Mouse (Mus musculus): Measurements from ENCODE around the gene Cldn14. TPM values are rescaled to one million over a fixed set of nuclear protein-coding genes. Genes with fewer than 3 reads are reported as not detected.

The Cldn14 gene
- polyA plus RNA-seq, 1 experiment, result 1.0 TPM

- H3K4me1 ChIP-seq (ENCODE audit: control insufficient read depth, insufficient read depth, low read length), result peaks cover 3% of the 10 kb centered on the region
These were observed 74.0 kb downstream of the Cldn14 start for GRCm38 (mm10) chr16:93934588-93934987.

DNA sequence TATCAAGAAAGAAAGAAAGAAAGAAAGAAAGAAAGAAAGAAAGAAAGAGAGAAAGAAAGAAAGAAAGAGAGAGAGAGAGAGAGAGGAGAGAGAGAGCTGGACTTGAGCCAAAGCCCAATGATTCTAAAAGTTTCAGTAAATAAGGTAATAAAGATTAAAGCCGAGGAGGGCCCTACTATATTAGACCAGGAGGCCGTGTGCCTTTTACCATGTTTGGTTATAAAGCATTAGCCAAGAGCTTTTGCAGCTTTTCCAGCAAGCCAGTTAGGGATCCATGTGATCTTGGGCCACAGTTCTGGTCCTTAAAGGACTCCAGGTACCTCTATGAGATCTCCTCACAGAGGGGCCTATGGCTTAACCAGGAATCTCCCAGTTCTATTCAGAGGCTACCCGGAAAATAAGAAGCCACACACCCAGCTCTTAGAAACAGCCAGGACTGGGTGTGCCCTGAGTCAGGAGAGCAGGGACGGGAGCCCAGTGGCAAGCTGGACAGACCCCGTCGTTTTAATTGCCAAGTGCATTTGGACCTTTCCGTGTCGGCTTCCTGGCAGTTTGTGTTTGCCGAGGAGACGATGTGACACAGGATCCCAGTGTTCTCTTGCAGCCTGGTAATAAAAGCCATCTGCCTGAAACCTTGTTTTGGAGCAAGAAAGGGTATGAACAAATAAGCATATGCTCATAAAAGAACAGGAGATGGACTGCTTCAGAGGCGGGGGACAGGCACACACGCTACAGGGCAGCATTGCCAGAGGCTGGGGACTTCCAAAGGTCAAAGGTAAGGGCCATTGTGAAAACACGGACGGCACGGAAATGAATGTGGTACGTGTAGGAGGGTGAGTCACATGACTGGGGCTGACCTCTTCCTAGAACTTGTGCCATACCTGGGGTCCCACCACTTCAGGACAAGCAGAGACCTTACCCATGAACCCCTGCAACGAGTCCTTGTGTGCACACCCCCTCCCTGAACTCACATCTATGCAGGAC, 76.2 kb downstream of the Cldn14 start:
- H3K4me3 ChIP-seq (ENCODE audit: control insufficient read depth, low read depth, low read length), result no peak overlapping the region
- no peaks in the 10 kb centered on the region for H3K36me3 ChIP-seq (ENCODE audit: control insufficient read depth, insufficient read depth, low read length)
- H3K27ac ChIP-seq (ENCODE audit: control insufficient read depth, insufficient read depth, low read depth, low read length), result peak overlapping the region; percentile 31
- TF ChIP-seq CTCF (IDR thresholded peaks at IDR 0.05; ENCODE audit: control insufficient read depth, insufficient read depth, insufficient replicate concordance, low read depth, low read length) (no peak), POLR2A (IDR thresholded peaks at IDR 0.05; ENCODE audit: control insufficient read depth, low read depth, low read length) (no peak)
- no peaks in the 10 kb centered on the region for H3K27me3 ChIP-seq (ENCODE audit: control insufficient read depth, insufficient read depth, low read length)
- H3K4me1 ChIP-seq (ENCODE audit: control insufficient read depth, insufficient read depth, low read length), result peaks cover 3% of the 10 kb centered on the region

More at GRCm38 (mm10) chr16:93934588-93934987, 74.0 kb downstream of the Cldn14 start:
- Histone ChIP-seq H3K4me3 (ENCODE audit: control insufficient read depth, low read depth, low read length) (no peak overlapping the region), H3K36me3 (ENCODE audit: control insufficient read depth, insufficient read depth, low read length) (no peaks in the 10 kb centered on the region), H3K27ac (ENCODE audit: control insufficient read depth, insufficient read depth, low read depth, low read length) (no peak overlapping the region), H3K27me3 (ENCODE audit: control insufficient read depth, insufficient read depth, low read length) (no peaks in the 10 kb centered on the region)
- TF ChIP-seq CTCF (IDR thresholded peaks at IDR 0.05; ENCODE audit: control insufficient read depth, insufficient read depth, insufficient replicate concordance, low read depth, low read length) (no peak), POLR2A (IDR thresholded peaks at IDR 0.05; ENCODE audit: control insufficient read depth, low read depth, low read length) (no peak)

DNA sequence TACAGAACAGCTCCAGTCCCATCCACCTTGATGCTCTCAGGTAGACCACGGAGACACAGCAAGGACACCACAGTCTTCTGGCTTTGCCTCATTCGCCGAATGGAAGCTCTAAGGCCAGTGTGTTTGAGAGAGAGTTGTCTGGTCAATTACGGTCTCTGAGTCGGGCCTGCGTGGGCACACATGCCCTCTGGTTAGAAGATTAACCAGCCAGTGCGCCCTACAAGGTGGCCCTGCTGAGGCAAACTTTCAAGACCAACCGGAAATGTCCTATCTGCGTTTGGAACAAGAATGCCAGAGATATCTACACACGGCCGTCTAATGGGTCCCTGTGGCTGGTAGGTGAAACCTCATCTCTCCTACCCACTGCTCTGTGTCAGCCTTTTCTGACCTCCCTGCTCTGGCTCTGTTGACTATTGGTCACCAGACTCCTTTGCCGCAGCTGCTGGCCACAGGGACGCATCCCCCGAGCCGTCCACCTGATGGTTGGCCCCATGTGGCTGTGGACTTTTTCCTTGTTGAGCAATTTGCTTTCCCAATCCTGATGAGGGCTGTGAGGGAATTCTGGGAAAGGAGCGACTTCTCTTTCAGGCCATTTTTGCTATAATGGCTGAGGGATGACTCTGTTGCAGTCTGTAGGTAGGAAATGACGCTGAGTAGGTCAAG, 79.1 kb downstream of the Cldn14 start:
- H3K36me3 ChIP-seq (ENCODE audit: control insufficient read depth, insufficient read depth, low read length), result no peaks in the 10 kb centered on the region
- H3K4me3 ChIP-seq (ENCODE audit: control insufficient read depth, low read depth, low read length), result no peak overlapping the region
- H3K4me1 ChIP-seq (ENCODE audit: control insufficient read depth, insufficient read depth, low read length), result no peaks in the 10 kb centered on the region; the same call in 1 of the 2 replicates
- no peaks in the 10 kb centered on the region for H3K27me3 ChIP-seq (ENCODE audit: control insufficient read depth, insufficient read depth, low read length)
- H3K27ac ChIP-seq (ENCODE audit: control insufficient read depth, insufficient read depth, low read depth, low read length), result no peak overlapping the region
- no peak for TF ChIP-seq POLR2A (IDR thresholded peaks at IDR 0.05; ENCODE audit: control insufficient read depth, low read depth, low read length)
- no peak for TF ChIP-seq CTCF (IDR thresholded peaks at IDR 0.05; ENCODE audit: control insufficient read depth, insufficient read depth, insufficient replicate concordance, low read depth, low read length)

- no peak overlapping the region for H3K27ac ChIP-seq (ENCODE audit: control insufficient read depth, insufficient read depth, low read depth, low read length)
These were observed 82.9 kb downstream of the Cldn14 start for GRCm38 (mm10) chr16:93925684-93926247.

DNA sequence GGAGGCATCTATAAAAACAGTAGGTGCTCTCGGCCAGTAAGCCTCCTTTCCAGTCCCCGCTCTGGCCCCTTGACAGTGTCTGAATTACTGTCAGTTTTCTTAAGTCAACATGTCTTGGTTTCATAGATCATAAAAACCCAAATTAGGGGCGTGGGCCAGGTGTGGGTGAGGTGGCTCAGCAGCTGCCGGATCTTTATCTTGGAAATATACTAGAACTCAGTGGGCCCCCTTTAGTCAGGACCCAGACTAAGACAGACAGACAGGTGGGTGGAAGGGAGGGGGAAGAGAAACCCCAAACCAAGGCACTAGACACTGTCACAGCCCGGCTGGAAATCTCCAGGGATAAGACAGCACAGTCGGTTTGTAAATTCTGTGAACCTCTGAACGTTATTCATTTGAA, 84.8 kb downstream of the Cldn14 start:
- TF ChIP-seq POLR2A (IDR thresholded peaks at IDR 0.05; ENCODE audit: control insufficient read depth, low read depth, low read length) (no peak), CTCF (IDR thresholded peaks at IDR 0.05; ENCODE audit: control insufficient read depth, insufficient read depth, insufficient replicate concordance, low read depth, low read length) (no peak)
- Histone ChIP-seq H3K27me3 (ENCODE audit: control insufficient read depth, insufficient read depth, low read length) (no peaks in the 10 kb centered on the region), H3K36me3 (ENCODE audit: control insufficient read depth, insufficient read depth, low read length) (no peaks in the 10 kb centered on the region), H3K4me1 (ENCODE audit: control insufficient read depth, insufficient read depth, low read length) (peaks cover 7% of the 10 kb centered on the region), H3K27ac (ENCODE audit: control insufficient read depth, insufficient read depth, low read depth, low read length) (no peak overlapping the region), H3K4me3 (ENCODE audit: control insufficient read depth, low read depth, low read length) (no peak overlapping the region)

More at GRCm38 (mm10) chr16:93925684-93926247, 82.9 kb downstream of the Cldn14 start:
- H3K4me1 ChIP-seq (ENCODE audit: control insufficient read depth, insufficient read depth, low read length), result no peaks in the 10 kb centered on the region
- H3K27me3 ChIP-seq (ENCODE audit: control insufficient read depth, insufficient read depth, low read length), result no peaks in the 10 kb centered on the region
- H3K4me3 ChIP-seq (ENCODE audit: control insufficient read depth, low read depth, low read length), result no peak overlapping the region
- TF ChIP-seq CTCF (IDR thresholded peaks at IDR 0.05; ENCODE audit: control insufficient read depth, insufficient read depth, insufficient replicate concordance, low read depth, low read length) (no peak), POLR2A (IDR thresholded peaks at IDR 0.05; ENCODE audit: control insufficient read depth, low read depth, low read length) (no peak)
- no peaks in the 10 kb centered on the region for H3K36me3 ChIP-seq (ENCODE audit: control insufficient read depth, insufficient read depth, low read length)

- Histone ChIP-seq H3K27ac (ENCODE audit: control insufficient read depth, insufficient read depth, low read depth, low read length) (no peak overlapping the region), H3K36me3 (ENCODE audit: control insufficient read depth, insufficient read depth, low read length) (no peaks in the 10 kb centered on the region), H3K4me3 (ENCODE audit: control insufficient read depth, low read depth, low read length) (no peak overlapping the region), H3K4me1 (ENCODE audit: control insufficient read depth, insufficient read depth, low read length) (peaks cover 14% of the 10 kb centered on the region), H3K27me3 (ENCODE audit: control insufficient read depth, insufficient read depth, low read length) (no peaks in the 10 kb centered on the region)
- TF ChIP-seq POLR2A (IDR thresholded peaks at IDR 0.05; ENCODE audit: control insufficient read depth, low read depth, low read length) (no peak), CTCF (IDR thresholded peaks at IDR 0.05; ENCODE audit: control insufficient read depth, insufficient read depth, insufficient replicate concordance, low read depth, low read length) (no peak)
These were observed 85.7 kb downstream of the Cldn14 start for GRCm38 (mm10) chr16:93922835-93923389.

Measured in testis, adult 2 months (tissue).